Mouse (Mus musculus) heart, postnatal 0 days (tissue): Measurements from ENCODE around the gene Ccm2.

Experiments used
- CTCF ChIP-seq: IDR thresholded peaks from 2 replicates; pipeline ENCODE4 v1.5.1; 2016; ENCODE audit warnings: antibody characterized with exemption, control low read depth, low read depth
- EP300 ChIP-seq: IDR thresholded peaks from 2 replicates; pipeline ENCODE4 v1.6.1; 2016; ENCODE audit warnings: antibody characterized with exemption, low read depth

DNA sequence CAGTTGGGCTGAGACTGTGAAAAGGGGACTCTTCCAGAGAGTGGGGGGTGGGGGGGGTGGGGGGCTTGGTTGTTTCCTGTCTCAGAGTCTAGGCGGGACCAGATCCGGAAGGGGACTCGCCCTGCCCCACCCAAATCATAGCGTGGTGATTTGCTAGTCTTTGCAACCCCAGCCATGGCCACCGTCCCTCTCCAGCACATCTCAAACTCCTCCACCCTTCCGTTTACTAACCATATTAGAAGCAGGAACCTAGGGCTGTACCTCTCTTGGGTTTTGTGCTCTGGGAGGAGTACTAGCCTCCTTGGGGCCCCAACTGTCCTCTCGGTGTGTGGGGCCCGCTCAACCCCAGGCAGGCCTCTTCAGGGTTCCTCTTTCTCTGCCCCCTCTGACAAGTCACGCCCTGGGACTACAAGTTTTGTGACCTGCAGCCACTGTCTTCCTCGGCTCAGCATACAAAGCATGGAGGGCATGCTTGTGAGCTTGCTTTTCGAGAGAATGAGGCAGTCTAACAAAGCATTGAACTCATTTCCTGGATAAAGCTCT is 27.1 kb upstream of the Ccm2 start:
- TF ChIP-seq CTCF (no peak), EP300 (no peak)
